Mouse (Mus musculus) B cell, adult 2 months (primary cell): ENCODE results near the gene Gm10447.
"Not testable (repeated sequence)": the region's sequence is repeated elsewhere in the genome, so short reads cannot be mapped to it uniquely, and the experiment has no call there.

ENCODE experiments used
- DNase-seq, 2 experiments: peaks; one replicate each; pipeline ENCODE4 v3.0.0; 2022

The Gm10447 gene

GRCm38 (mm10) chr11:53441921-53442320 is 15.0 kb downstream of the Gm10447 start:
- DNase-seq, result no peak

- no peak for DNase-seq
Measured at GRCm38 (mm10) chr11:53436338-53436737, 20.6 kb downstream of the Gm10447 start.

GRCm38 (mm10) chr11:53435504-53435903 is 21.4 kb downstream of the Gm10447 start:
- no peak for DNase-seq

GRCm38 (mm10) chr11:53433057-53433456 is 23.9 kb downstream of the Gm10447 start:
- no peak for DNase-seq

- DNase-seq, result no peak
Measured at GRCm38 (mm10) chr11:53431347-53432056, 25.4 kb downstream of the Gm10447 start.

GRCm38 (mm10) chr11:53430670-53431346 is 26.1 kb downstream of the Gm10447 start, which contains the start of the genes Uqcrq and Gdf9:
TSS of gene Uqcrq (minus strand) at chr11:53430831.
TSS of gene Gdf9 (plus strand) at chr11:53431023.
- DNase-seq, result peak; percentile 99 to 100

GRCm38 (mm10) chr11:53430300-53430669 is 26.6 kb downstream of the Gm10447 start:
- DNase-seq, result no peak

- peak in 1 of 2 experiments; percentile 14 for DNase-seq
Measured at GRCm38 (mm10) chr11:53429182-53429581, 27.7 kb downstream of the Gm10447 start.

- no peak for DNase-seq
Measured at GRCm38 (mm10) chr11:53428716-53429057, 28.2 kb downstream of the Gm10447 start.

GRCm38 (mm10) chr11:53427993-53428715 is 28.8 kb downstream of the Gm10447 start:
- DNase-seq, result no peak

- DNase-seq, result not testable (repeated sequence)
Measured at GRCm38 (mm10) chr11:53426914-53427313, 30.0 kb downstream of the Gm10447 start.

GRCm38 (mm10) chr11:53425711-53426255 is 31.1 kb downstream of the Gm10447 start:
- no peak for DNase-seq

- no peak for DNase-seq
Measured at GRCm38 (mm10) chr11:53425251-53425650, 31.7 kb downstream of the Gm10447 start.

- no peak for DNase-seq
Measured at GRCm38 (mm10) chr11:53424826-53425225, 32.1 kb downstream of the Gm10447 start.

- no peak for DNase-seq
Measured at GRCm38 (mm10) chr11:53423036-53423435, 33.9 kb downstream of the Gm10447 start, which contains the start of gene Leap2. TSS of gene Leap2 (minus strand) at chr11:53423170.

- no peak for DNase-seq
Measured at GRCm38 (mm10) chr11:53418048-53418447, 38.9 kb downstream of the Gm10447 start.

- no peak for DNase-seq
Measured at GRCm38 (mm10) chr11:53413871-53414270, 43.0 kb downstream of the Gm10447 start.

GRCm38 (mm10) chr11:53411738-53412137 is 45.2 kb downstream of the Gm10447 start:
- DNase-seq, result peak in 1 of 2 experiments; percentile 18
